Mouse (Mus musculus): ENCODE measurements around the gene Slc36a3. TPM values are rescaled to one million over a fixed set of nuclear protein-coding genes. Genes with fewer than 3 reads are reported as not detected.
A peak's percentile ranks its signal among the peaks of the same experiment; 100 is the strongest.
"Not testable (repeated sequence)": the region's sequence is repeated elsewhere in the genome, so short reads cannot be mapped to it uniquely, and the experiment has no call there.

The Slc36a3 gene
- polyA plus RNA-seq, 1 experiment from 2014 or later: not detected

- whole genome bisulfite sequencing: 79% methylated on average over 3 of the region's 3 CpGs
- Histone ChIP-seq H3K27ac (replicated peaks; ENCODE audit: low read depth, low read length) (no peak overlapping the region), H3K9ac (replicated peaks; ENCODE audit: low read length) (no peak overlapping the region), H3K4me2 (ENCODE audit: low read depth, low read length) (no peak overlapping the region), H3K4me1 (ENCODE audit: control insufficient read depth, insufficient read depth, low read length) (no peaks in the 10 kb centered on the region), H3K27me3 (ENCODE audit: control insufficient read depth, insufficient read depth, low read length) (no peaks in the 10 kb centered on the region), H3K36me3 (replicated peaks; ENCODE audit: control insufficient read depth, insufficient read depth, low read depth, low read length) (no peaks in the 10 kb centered on the region), H3K4me3 (ENCODE audit: low read depth, low read length) (no peak overlapping the region), H3K9me3 (replicated peaks; ENCODE audit: control insufficient read depth, low read length) (no peaks in the 10 kb centered on the region)
- ATAC-seq (replicated peaks; ENCODE audit: insufficient number of reproducible peaks, low FRiP score, low TSS enrichment, low read depth): no peak
- DNase-seq (ENCODE audit: low spot score): no peak
These were observed 49.5 kb downstream of the Slc36a3 start for GRCm38 (mm10) chr11:55102015-55102414.

DNA sequence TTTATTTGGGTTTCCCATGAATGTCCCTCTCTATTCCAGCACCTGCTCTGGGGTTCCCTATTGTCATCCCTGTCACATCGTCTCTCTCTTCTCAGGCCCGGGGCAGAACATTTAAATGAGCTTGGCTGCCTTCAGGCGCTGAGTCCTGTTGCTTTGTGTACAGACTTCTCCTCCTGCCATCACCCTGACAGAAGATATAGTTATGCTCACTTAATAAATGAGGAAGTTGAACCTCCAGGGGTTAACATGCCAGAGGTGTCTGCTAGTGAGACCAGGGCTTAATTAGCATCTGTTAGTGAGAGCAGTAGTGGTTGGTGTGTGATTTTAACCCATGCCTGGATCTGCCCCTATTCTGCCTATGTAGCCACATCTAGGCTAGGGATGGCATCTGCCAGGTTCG is 51.6 kb downstream of the Slc36a3 start:
- no peak overlapping the region for H3K4me2 ChIP-seq (ENCODE audit: low read depth, low read length)
- DNase-seq (ENCODE audit: low spot score) (no peak), ATAC-seq (replicated peaks; ENCODE audit: insufficient number of reproducible peaks, low FRiP score, low TSS enrichment, low read depth) (no peak)
- no peaks in the 10 kb centered on the region for H3K9me3 ChIP-seq (replicated peaks; ENCODE audit: control insufficient read depth, low read length)
- no peaks in the 10 kb centered on the region for H3K27me3 ChIP-seq (ENCODE audit: control insufficient read depth, insufficient read depth, low read length)
- no peak overlapping the region for H3K27ac ChIP-seq (replicated peaks; ENCODE audit: low read depth, low read length)
- H3K4me3 ChIP-seq (ENCODE audit: low read depth, low read length): no peak overlapping the region
- H3K9ac ChIP-seq (replicated peaks; ENCODE audit: low read length): no peak overlapping the region
- WGBS: 59% methylated on average over 4 of the region's 4 CpGs
- H3K4me1 ChIP-seq (ENCODE audit: control insufficient read depth, insufficient read depth, low read length): no peaks in the 10 kb centered on the region
- no peaks in the 10 kb centered on the region for H3K36me3 ChIP-seq (replicated peaks; ENCODE audit: control insufficient read depth, insufficient read depth, low read depth, low read length)

GRCm38 (mm10) chr11:55099019-55099771 is 52.3 kb downstream of the Slc36a3 start:
- Histone ChIP-seq H3K4me1 (ENCODE audit: control insufficient read depth, insufficient read depth, low read length) (no peaks in the 10 kb centered on the region), H3K27ac (replicated peaks; ENCODE audit: low read depth, low read length) (no peak overlapping the region), H3K9me3 (replicated peaks; ENCODE audit: control insufficient read depth, low read length) (no peaks in the 10 kb centered on the region), H3K4me3 (ENCODE audit: low read depth, low read length) (no peak overlapping the region), H3K27me3 (ENCODE audit: control insufficient read depth, insufficient read depth, low read length) (no peaks in the 10 kb centered on the region), H3K36me3 (replicated peaks; ENCODE audit: control insufficient read depth, insufficient read depth, low read depth, low read length) (no peaks in the 10 kb centered on the region), H3K9ac (replicated peaks; ENCODE audit: low read length) (no peak overlapping the region), H3K4me2 (ENCODE audit: low read depth, low read length) (no peak overlapping the region)
- WGBS: 89% methylated on average over 8 of the region's 8 CpGs
- DNase-seq (ENCODE audit: low spot score) (no peak), ATAC-seq (replicated peaks; ENCODE audit: insufficient number of reproducible peaks, low FRiP score, low TSS enrichment, low read depth) (no peak)

GRCm38 (mm10) chr11:55098189-55098915 is 53.2 kb downstream of the Slc36a3 start:
- no peak; the same call in 1 of the 2 replicates for ATAC-seq (replicated peaks; ENCODE audit: insufficient number of reproducible peaks, low FRiP score, low TSS enrichment, low read depth)
- 15% methylated on average over 24 of the region's 24 CpGs for WGBS
- H3K36me3 ChIP-seq (replicated peaks; ENCODE audit: control insufficient read depth, insufficient read depth, low read depth, low read length): no peaks in the 10 kb centered on the region
- no peak overlapping the region for H3K27ac ChIP-seq (replicated peaks; ENCODE audit: low read depth, low read length)
- H3K9me3 ChIP-seq (replicated peaks; ENCODE audit: control insufficient read depth, low read length): no peaks in the 10 kb centered on the region
- peak overlapping the region; percentile 69 for H3K9ac ChIP-seq (replicated peaks; ENCODE audit: low read length)
- H3K4me3 ChIP-seq (ENCODE audit: low read depth, low read length): peak overlapping the region; percentile 53
- no peaks in the 10 kb centered on the region for H3K27me3 ChIP-seq (ENCODE audit: control insufficient read depth, insufficient read depth, low read length)
- peak overlapping the region; percentile 84 for H3K4me2 ChIP-seq (ENCODE audit: low read depth, low read length)
- DNase-seq (ENCODE audit: low spot score): no peak
- H3K4me1 ChIP-seq (ENCODE audit: control insufficient read depth, insufficient read depth, low read length): no peaks in the 10 kb centered on the region

DNA sequence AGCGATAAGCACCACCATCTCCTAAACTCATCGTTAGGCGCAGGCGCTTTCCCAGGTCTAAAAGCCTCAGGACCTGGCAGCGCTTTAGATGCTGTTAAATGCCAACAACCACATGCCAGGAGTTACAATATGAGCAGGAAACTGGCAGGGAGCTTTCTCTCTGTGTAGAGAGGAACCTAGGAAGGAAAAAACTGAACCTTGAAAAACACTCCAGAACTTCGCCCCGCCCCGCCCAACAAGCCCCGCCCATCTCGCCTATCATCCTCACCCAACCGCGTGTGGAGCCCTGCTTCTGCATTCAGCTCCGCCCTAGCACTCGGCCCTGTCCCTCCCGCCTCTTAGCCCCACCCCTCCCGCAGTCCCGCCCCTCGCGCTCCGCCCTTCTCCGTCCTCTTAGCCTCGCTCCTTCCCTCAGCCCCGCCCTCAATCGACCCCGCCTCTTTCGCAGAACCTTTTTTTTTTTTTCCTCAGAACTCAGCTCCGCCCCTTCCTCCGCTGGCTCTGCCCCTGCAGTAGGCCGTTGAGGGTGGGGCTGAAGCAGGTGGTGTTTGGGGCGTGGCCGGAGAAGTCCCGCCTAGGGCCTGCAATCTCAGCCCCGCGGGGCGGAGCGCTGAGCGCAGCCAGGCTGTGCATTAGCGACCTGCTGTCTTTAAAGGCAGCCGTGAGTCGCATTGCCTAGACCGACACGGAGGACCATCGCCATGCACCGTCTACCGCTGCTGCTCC is 53.9 kb downstream of the Slc36a3 start, which contains the start of gene Gm2a:
Gene Gm2a (plus strand): TSS at position 653 of the 726 bp plus-strand sequence.
- Histone ChIP-seq H3K27me3 (ENCODE audit: control insufficient read depth, insufficient read depth, low read length) (no peaks in the 10 kb centered on the region), H3K9ac (replicated peaks; ENCODE audit: low read length) (peak within 1 kb of the TSS; percentile 69), H3K4me1 (ENCODE audit: control insufficient read depth, insufficient read depth, low read length) (no peaks in the 10 kb centered on the region), H3K4me2 (ENCODE audit: low read depth, low read length) (peak within 1 kb of the TSS; percentile 84), H3K9me3 (replicated peaks; ENCODE audit: control insufficient read depth, low read length) (no peaks in the 10 kb centered on the region), H3K4me3 (ENCODE audit: low read depth, low read length) (peak within 1 kb of the TSS; percentile 53), H3K36me3 (replicated peaks; ENCODE audit: control insufficient read depth, insufficient read depth, low read depth, low read length) (no peaks in the 10 kb centered on the region), H3K27ac (replicated peaks; ENCODE audit: low read depth, low read length) (no peak within 1 kb of the TSS)
- peak; percentile 95 for DNase-seq (ENCODE audit: low spot score)
- peak; percentile 93 for ATAC-seq (replicated peaks; ENCODE audit: insufficient number of reproducible peaks, low FRiP score, low TSS enrichment, low read depth)
- 2% methylated on average over 40 of the region's 45 CpGs for WGBS

DNA sequence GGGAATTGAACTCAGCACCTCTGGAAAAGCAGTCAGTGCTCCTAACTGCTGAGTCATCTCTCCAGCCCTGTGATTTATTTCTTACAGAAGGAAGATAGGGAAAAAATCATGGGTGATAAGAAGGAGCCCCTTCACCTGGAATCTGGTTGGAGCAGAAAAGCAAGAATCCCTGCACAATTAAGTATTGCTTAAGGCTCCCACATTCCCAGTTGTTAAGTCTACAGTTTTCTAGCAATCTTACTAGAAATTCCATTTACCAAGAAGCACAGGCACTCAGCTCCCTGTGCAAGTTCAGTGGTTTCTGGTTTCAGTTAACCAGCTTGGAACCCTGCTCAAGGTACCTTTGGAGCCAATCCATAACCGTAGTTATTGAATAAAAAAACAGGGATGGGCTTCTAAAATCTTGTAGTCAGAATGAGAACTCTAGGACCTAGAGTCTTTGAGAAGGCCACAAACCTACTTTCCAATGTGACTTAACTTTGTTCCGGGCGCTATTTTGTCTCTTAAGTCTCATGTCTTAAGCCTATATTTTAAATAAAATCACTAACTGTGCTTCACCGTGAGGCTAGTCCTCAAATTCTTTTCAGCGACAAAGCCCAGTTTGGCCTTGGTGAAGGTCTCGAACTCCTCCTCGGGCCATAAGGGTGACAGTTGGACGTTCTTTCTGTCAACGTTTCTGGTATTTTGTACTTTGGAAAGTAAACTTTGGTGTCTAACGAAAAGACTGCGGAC is 54.6 kb downstream of the Slc36a3 start:
- no peaks in the 10 kb centered on the region for H3K4me1 ChIP-seq (ENCODE audit: control insufficient read depth, insufficient read depth, low read length)
- no peak for DNase-seq (ENCODE audit: low spot score)
- H3K4me2 ChIP-seq (ENCODE audit: low read depth, low read length): peak overlapping the region; percentile 21
- H3K9me3 ChIP-seq (replicated peaks; ENCODE audit: control insufficient read depth, low read length): no peaks in the 10 kb centered on the region
- ATAC-seq (replicated peaks; ENCODE audit: insufficient number of reproducible peaks, low FRiP score, low TSS enrichment, low read depth): no peak
- peak overlapping the region; percentile 19 for H3K4me3 ChIP-seq (ENCODE audit: low read depth, low read length)
- no peaks in the 10 kb centered on the region for H3K27me3 ChIP-seq (ENCODE audit: control insufficient read depth, insufficient read depth, low read length)
- no peak overlapping the region for H3K27ac ChIP-seq (replicated peaks; ENCODE audit: low read depth, low read length)
- H3K36me3 ChIP-seq (replicated peaks; ENCODE audit: control insufficient read depth, insufficient read depth, low read depth, low read length): no peaks in the 10 kb centered on the region
- WGBS: 33% methylated on average over 11 of the region's 11 CpGs
- H3K9ac ChIP-seq (replicated peaks; ENCODE audit: low read length): no peak overlapping the region

GRCm38 (mm10) chr11:55096296-55096695 is 55.2 kb downstream of the Slc36a3 start:
- ATAC-seq (replicated peaks; ENCODE audit: insufficient number of reproducible peaks, low FRiP score, low TSS enrichment, low read depth); H3K27ac ChIP-seq (replicated peaks; ENCODE audit: low read depth, low read length); H3K4me3 ChIP-seq (ENCODE audit: low read depth, low read length); DNase-seq (ENCODE audit: low spot score); H3K4me1 ChIP-seq (ENCODE audit: control insufficient read depth, insufficient read depth, low read length); H3K27me3 ChIP-seq (ENCODE audit: control insufficient read depth, insufficient read depth, low read length); H3K9ac ChIP-seq (replicated peaks; ENCODE audit: low read length); H3K9me3 ChIP-seq (replicated peaks; ENCODE audit: control insufficient read depth, low read length); H3K36me3 ChIP-seq (replicated peaks; ENCODE audit: control insufficient read depth, insufficient read depth, low read depth, low read length); H3K4me2 ChIP-seq (ENCODE audit: low read depth, low read length): not testable (repeated sequence)
- WGBS: 89% methylated on average over 4 of the region's 4 CpGs
